Comparison of ENCODE assay signal across 1 mouse cellular context in the genomic region with DNA sequence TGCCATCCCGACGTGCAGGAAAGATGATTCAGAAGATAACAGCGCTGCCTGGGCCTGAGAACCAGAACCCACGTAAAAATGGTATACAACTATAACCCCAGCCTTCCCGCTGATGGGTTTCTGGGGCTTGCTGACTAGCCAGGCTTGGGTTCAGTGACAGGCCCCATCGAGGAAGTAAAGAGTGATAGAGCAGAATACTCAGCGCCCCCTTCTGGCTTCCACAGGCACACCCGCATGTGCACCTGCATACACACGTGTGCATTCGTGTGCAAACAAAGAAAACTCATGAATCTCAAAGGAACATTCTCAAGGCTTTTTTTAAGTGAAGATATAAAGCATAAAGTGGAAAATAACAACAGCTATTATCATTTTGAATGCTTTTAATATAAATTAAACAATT.
TF ChIP-seq lines count a peak whose summit lies in the region.

No protein-coding gene starts in this region.

TF ChIP-seq in MEL, 35 proteins besides CTCF, POLR2A, EP300 and RAD21 (continued from another document):
- peak; percentile 74 for TF ChIP-seq MXI1 (IDR thresholded peaks at IDR 0.05; ENCODE audit: low read depth, low read length)
- peak; percentile 51; the same call in 1 of the 2 replicates for TF ChIP-seq SIN3A (IDR thresholded peaks at IDR 0.05; ENCODE audit: low read length)
- peak; percentile 49; the same call in 1 of the 2 replicates for TF ChIP-seq HCFC1 (IDR thresholded peaks at IDR 0.05; ENCODE audit: low read depth, low read length)
- no peak for TF ChIP-seq GABPA (IDR thresholded peaks at IDR 0.05; ENCODE audit: low read depth, low read length)
- no peak for TF ChIP-seq UBTF (IDR thresholded peaks at IDR 0.05; ENCODE audit: borderline replicate concordance, insufficient read depth, low read depth, low read length)
- peak; percentile 55; the same call in 1 of the 2 replicates for TF ChIP-seq ELF1 (IDR thresholded peaks at IDR 0.05; ENCODE audit: low read depth, low read length)
- TF ChIP-seq KAT2A (conservative IDR thresholded peaks at IDR 0.05; ENCODE audit: low read depth, low read length), result no peak
